In genomic region chr10:128272819-128273439, GRCm38 (mm10) we compare ENCODE assay signal across 17 mouse cellular contexts. TPM values are rescaled to one million over a fixed set of nuclear protein-coding genes. Genes with fewer than 3 reads are reported as not detected.
"Had no signal": no experiment of that assay in that cellular context is flagged by ENCODE, and none has a peak within 500 bp of the region (broad histone marks: within the 10 kb centered on the region; RNA-seq: fewer than 3 reads in every experiment).

No protein-coding gene starts in this region.

RNA-seq across cellular contexts. Expression of gene Apof, which starts 4.5 kb away (rescaled TPM):
- total RNA-seq: layer of hippocampus, adult 8-10 months; layer of hippocampus, postnatal 10 days; layer of hippocampus, postnatal 36 days; left cerebral cortex, postnatal 14 days; left cerebral cortex, postnatal 4 days; megakaryocyte, adult 5-6 weeks; monocyte, adult 5-6 weeks had no signal
- polyA plus RNA-seq: limb, embryonic 12.5 days; midbrain, embryonic 12.5 days; midbrain, embryonic 15.5 days; myocyte; neural tube, embryonic 13.5 days had no signal

RNA-seq across cellular contexts. Expression of gene Apon, which starts 19.0 kb away (rescaled TPM):
- total RNA-seq: layer of hippocampus, adult 8-10 months; layer of hippocampus, postnatal 10 days; layer of hippocampus, postnatal 36 days; left cerebral cortex, adult 8-10 months; left cerebral cortex, postnatal 14 days; left cerebral cortex, postnatal 4 days; monocyte, adult 5-6 weeks had no signal
- polyA plus RNA-seq: midbrain, embryonic 15.5 days; urinary bladder, adult 2 months had no signal

RNA-seq across cellular contexts. Expression of gene Il23a, which starts 25.6 kb away (rescaled TPM):
- total RNA-seq: layer of hippocampus, adult 8-10 months; left cerebral cortex, postnatal 4 days; megakaryocyte, adult 5-6 weeks; monocyte, adult 5-6 weeks; neutrophil, adult 5-6 weeks had no signal
- polyA plus RNA-seq: liver, embryonic 12.5 days; midbrain, embryonic 12.5 days; midbrain, embryonic 15.5 days; spleen, adult 2 months; urinary bladder, adult 2 months had no signal
